In genomic region chr15:79428616-79429015, GRCm38 (mm10) we compare ENCODE assay signal across 25 mouse cellular contexts.
"Had no signal": no experiment of that assay in that cellular context is flagged by ENCODE, and none has a peak within 500 bp of the region (broad histone marks: within the 10 kb centered on the region; RNA-seq: fewer than 3 reads in every experiment).

No protein-coding gene starts in this region.

- H3K4me2 ChIP-seq: embryonic facial prominence, embryonic 12.5 days; embryonic facial prominence, embryonic 13.5 days; embryonic facial prominence, embryonic 15.5 days; forebrain, embryonic 12.5 days; forebrain, embryonic 13.5 days; forebrain, embryonic 15.5 days had no signal

- H3K9me3 ChIP-seq: embryonic facial prominence, embryonic 10.5 days; embryonic facial prominence, embryonic 12.5 days; embryonic facial prominence, embryonic 13.5 days; embryonic facial prominence, embryonic 15.5 days; forebrain, embryonic 10.5 days; forebrain, embryonic 12.5 days; forebrain, embryonic 13.5 days; forebrain, embryonic 15.5 days had no signal

- H3K27ac ChIP-seq: embryonic facial prominence, embryonic 10.5 days; embryonic facial prominence, embryonic 12.5 days; embryonic facial prominence, embryonic 13.5 days; embryonic facial prominence, embryonic 15.5 days; forebrain, embryonic 10.5 days; forebrain, embryonic 12.5 days; forebrain, embryonic 13.5 days; forebrain, embryonic 15.5 days; gastrocnemius, adult 2 months; heart, adult 2 months had no signal

- H3K4me1 ChIP-seq: embryonic facial prominence, embryonic 12.5 days; forebrain, embryonic 13.5 days; forebrain, embryonic 15.5 days had no signal

- ATAC-seq: forebrain, embryonic 13.5 days; forebrain, embryonic 14.5 days; forebrain, embryonic 15.5 days; forebrain, embryonic 16.5 days; forebrain, postnatal 0 days had no signal

- H3K9ac ChIP-seq: embryonic facial prominence, embryonic 12.5 days; embryonic facial prominence, embryonic 13.5 days; embryonic facial prominence, embryonic 15.5 days; forebrain, embryonic 12.5 days; forebrain, embryonic 13.5 days; forebrain, embryonic 15.5 days; forebrain, postnatal 0 days had no signal

- H3K27me3 ChIP-seq: embryonic facial prominence, embryonic 12.5 days; embryonic facial prominence, embryonic 13.5 days; embryonic facial prominence, embryonic 15.5 days; forebrain, embryonic 12.5 days; forebrain, embryonic 13.5 days; forebrain, embryonic 15.5 days had no signal

- H3K4me3 ChIP-seq: embryonic facial prominence, embryonic 10.5 days; embryonic facial prominence, embryonic 12.5 days; embryonic facial prominence, embryonic 13.5 days; embryonic facial prominence, embryonic 15.5 days; erythroblast, embryonic 14.5 days; forebrain, embryonic 10.5 days; forebrain, embryonic 12.5 days; forebrain, embryonic 13.5 days; forebrain, embryonic 15.5 days; gastrocnemius, adult 2 months; heart, adult 2 months had no signal

- DNase-seq: cerebellum, adult 9-11 months; cerebellum, postnatal 10 days; cerebellum, postnatal 14 days; cerebellum, postnatal 25 days; cerebellum, postnatal 36 days; embryo, embryonic 11 days; forebrain, postnatal 0 days; gastrocnemius, adult 2 months; gastrocnemius, postnatal 10 days; gastrocnemius, postnatal 14 days; gastrocnemius, postnatal 25 days; gastrocnemius, postnatal 36 days; heart, adult 18-20 months; heart, adult 2 months had no signal
